Mouse (Mus musculus): Measurements from ENCODE around the gene Rnpep.

- no peak for TF ChIP-seq CTCF (IDR thresholded peaks at IDR 0.05; ENCODE audit: low read depth, low read length)
- no peak for TF ChIP-seq POLR2A (IDR thresholded peaks at IDR 0.05; ENCODE audit: extremely low read depth, insufficient read depth, low read length)
Observed at GRCm38 (mm10) chr1:135262329-135262728, 21.6 kb downstream of the Rnpep start.
